Mouse (Mus musculus): Measurements from ENCODE around the gene Zzz3.

Gene Zzz3

GRCm38 (mm10) chr3:152494667-152495360, 99.5 kb downstream of the Zzz3 start:
- DNase-seq (ENCODE audit: low read depth in 2 of 2, low spot score in 2 of 2): no peak

- DNase-seq (ENCODE audit: low read depth in 2 of 2, low spot score in 2 of 2): no peak
Measured at GRCm38 (mm10) chr3:152495415-152495898, 100.2 kb downstream of the Zzz3 start.

- no peak for DNase-seq (ENCODE audit: low read depth in 2 of 2, low spot score in 2 of 2)
Measured at GRCm38 (mm10) chr3:152497084-152497483, 101.8 kb downstream of the Zzz3 start.

- no peak for DNase-seq (ENCODE audit: low read depth in 2 of 2, low spot score in 2 of 2)
Measured at GRCm38 (mm10) chr3:152497842-152498241, 102.6 kb downstream of the Zzz3 start.

GRCm38 (mm10) chr3:152498968-152499696, 103.9 kb downstream of the Zzz3 start:
- no peak for DNase-seq (ENCODE audit: low read depth in 2 of 2, low spot score in 2 of 2)

GRCm38 (mm10) chr3:152507900-152508299, 112.6 kb downstream of the Zzz3 start:
- DNase-seq (ENCODE audit: low read depth in 2 of 2, low spot score in 2 of 2): no peak

GRCm38 (mm10) chr3:152508419-152508993, 113.2 kb downstream of the Zzz3 start:
- no peak for DNase-seq (ENCODE audit: low read depth in 2 of 2, low spot score in 2 of 2)

- no peak for DNase-seq (ENCODE audit: low read depth in 2 of 2, low spot score in 2 of 2)
Measured at GRCm38 (mm10) chr3:152509268-152509667, 114.0 kb downstream of the Zzz3 start.
